ENCODE assay signal across 14 mouse cellular contexts in the genomic region with DNA sequence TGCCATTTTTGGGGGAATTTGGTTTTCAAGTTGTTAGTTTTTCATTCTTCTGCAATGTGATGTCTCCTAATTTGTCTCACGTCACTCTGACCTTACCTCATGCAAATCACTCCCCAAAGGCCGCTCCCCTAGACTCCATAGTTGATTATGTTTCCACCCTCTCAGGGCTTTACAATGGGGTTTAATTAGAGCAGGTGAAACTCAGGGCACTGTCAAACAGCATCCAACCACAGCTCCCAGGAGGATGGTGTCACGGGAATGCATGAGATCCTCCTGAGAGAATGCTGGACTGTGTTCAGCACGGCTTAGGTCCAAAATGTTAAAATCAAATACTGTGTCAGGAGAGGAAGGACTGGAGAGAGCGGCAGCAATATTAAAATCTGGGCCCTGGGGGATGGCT.
"Had no signal": no experiment of that assay in that cellular context is flagged by ENCODE, and none has a peak within 500 bp of the region (broad histone marks: within the 10 kb centered on the region; RNA-seq: fewer than 3 reads in every experiment).

No protein-coding gene starts in this region.

- H3K9me3 ChIP-seq: midbrain, embryonic 13.5 days; midbrain, embryonic 15.5 days; neural tube, embryonic 12.5 days; stomach, embryonic 15.5 days had no signal

- H3K4me1 ChIP-seq: megakaryocyte, embryonic 14.5 days; midbrain, embryonic 13.5 days; midbrain, embryonic 15.5 days; neural tube, embryonic 12.5 days; stomach, embryonic 15.5 days had no signal

- H3K27ac ChIP-seq: midbrain, embryonic 13.5 days; midbrain, embryonic 15.5 days; neural tube, embryonic 12.5 days; stomach, embryonic 15.5 days had no signal

- ATAC-seq: midbrain, embryonic 13.5 days; midbrain, embryonic 15.5 days had no signal

- H3K4me2 ChIP-seq: lung, embryonic 14.5 days; midbrain, embryonic 11.5 days; midbrain, embryonic 13.5 days; midbrain, embryonic 15.5 days; neural tube, embryonic 12.5 days; stomach, embryonic 15.5 days had no signal

- H3K27me3 ChIP-seq: megakaryocyte, embryonic 14.5 days; midbrain, embryonic 13.5 days; midbrain, embryonic 15.5 days; neural tube, embryonic 12.5 days; stomach, embryonic 15.5 days had no signal

- H3K9ac ChIP-seq: lung, embryonic 14.5 days; midbrain, embryonic 13.5 days; midbrain, embryonic 15.5 days; neural tube, embryonic 12.5 days; stomach, embryonic 15.5 days had no signal

- H3K36me3 ChIP-seq: midbrain, embryonic 13.5 days; midbrain, embryonic 15.5 days; neural tube, embryonic 12.5 days; stomach, embryonic 15.5 days had no signal

- DNase-seq: lung, adult 18-20 months; lung, embryonic 14.5 days; lung, postnatal 10 days; lung, postnatal 4 days; right cerebral cortex, postnatal 14 days; thymus, adult 18-20 months; thymus, postnatal 25 days; thymus, postnatal 4 days had no signal

- H3K4me3 ChIP-seq: megakaryocyte, embryonic 14.5 days; midbrain, embryonic 13.5 days; midbrain, embryonic 15.5 days; neural tube, embryonic 12.5 days; stomach, embryonic 15.5 days had no signal
